Mouse (Mus musculus): ENCODE data around the gene Fgd2.

GRCm38 (mm10) chr17:29403179-29403578 is 42.5 kb downstream of the Fgd2 start:
- TF ChIP-seq CTCF (IDR thresholded peaks at IDR 0.05; ENCODE audit: extremely low read depth, insufficient read depth, insufficient read length, insufficient replicate concordance) (no peak), POLR2A (IDR thresholded peaks at IDR 0.05; ENCODE audit: low read depth, low read length) (no peak)
